Mouse (Mus musculus) myocyte (in vitro differentiated cells): Measurements from ENCODE around the gene Ssx2ip. TPM values are rescaled to one million over a fixed set of nuclear protein-coding genes. Genes with fewer than 3 reads are reported as not detected.

Experiments
- H3K27me3 ChIP-seq: one replicate; pipeline ENCODE4 v1.6.1; 2011; ENCODE audit not compliant: control insufficient read depth, insufficient read depth, insufficient read length
- H3K36me3 ChIP-seq: one replicate; pipeline ENCODE4 v1.6.1; 2011; ENCODE audit not compliant: control insufficient read depth, insufficient read depth
- H3K4me2 ChIP-seq: one replicate; pipeline ENCODE4 v1.6.1; 2011; ENCODE audit warnings: low read depth, control low read depth
- H3K4me3 ChIP-seq: one replicate; pipeline ENCODE4 v1.5.1; 2011; ENCODE audit warnings: mild to moderate bottlenecking, control low read depth, moderate library complexity
- H3K79me2 ChIP-seq: one replicate; pipeline ENCODE4 v1.6.1; 2011; ENCODE audit not compliant: control insufficient read depth, insufficient read depth
- H3ac ChIP-seq: one replicate; pipeline ENCODE4 v1.6.1; 2011; ENCODE audit not compliant: control insufficient read depth, insufficient read length
- CEBPB ChIP-seq: IDR thresholded peaks from 2 replicates; pipeline ENCODE4 v1.6.1; 2011; ENCODE audit warnings: mild to moderate bottlenecking, moderate library complexity; ENCODE audit not compliant: poor library complexity, insufficient read depth, severe bottlenecking
- E2F4 ChIP-seq: IDR thresholded peaks from one replicate; pipeline ENCODE4 v1.6.1; 2011; ENCODE audit warnings: mild to moderate bottlenecking, control low read depth, moderate library complexity; ENCODE audit not compliant: insufficient read depth
- MAX ChIP-seq: IDR thresholded peaks from one replicate; pipeline ENCODE4 v1.6.1; 2011; ENCODE audit warnings: low read depth, mild to moderate bottlenecking, control low read depth
- MYOD1 ChIP-seq, 3 experiments: IDR thresholded peaks; one replicate each; pipeline ENCODE4 v1.6.1; 2011; ENCODE audit warnings: control low read depth in 2 of 3, low read depth in 2 of 3, mild to moderate bottlenecking in 2 of 3, moderate library complexity in 1 of 3; ENCODE audit not compliant: insufficient read length in 2 of 3, control insufficient read depth in 1 of 3
- MYOG ChIP-seq, 3 experiments: IDR thresholded peaks; one replicate each; pipeline ENCODE4 v1.6.1; 2011; ENCODE audit warnings: control low read depth in 2 of 3, low read depth in 2 of 3, mild to moderate bottlenecking in 2 of 3; ENCODE audit not compliant: insufficient read length in 2 of 3, control insufficient read depth in 1 of 3, insufficient read depth in 1 of 3
- POLR2A ChIP-seq: IDR thresholded peaks from one replicate; pipeline ENCODE4 v1.6.1; 2011; ENCODE audit warnings: low read depth, mild to moderate bottlenecking, control low read depth, moderate library complexity; ENCODE audit not compliant: insufficient read length
- POLR2AphosphoS2 ChIP-seq: IDR thresholded peaks from one replicate; pipeline ENCODE4 v1.6.1; 2011; ENCODE audit warnings: low read depth, control low read depth; ENCODE audit not compliant: insufficient read length
- REST ChIP-seq: IDR thresholded peaks from one replicate; pipeline ENCODE4 v1.6.1; 2011; ENCODE audit warnings: mild to moderate bottlenecking, control low read depth, moderate library complexity; ENCODE audit not compliant: insufficient read depth, insufficient read length
- SRF ChIP-seq: IDR thresholded peaks from one replicate; pipeline ENCODE4 v1.6.1; 2011; ENCODE audit warnings: low read depth; ENCODE audit not compliant: control insufficient read depth, insufficient read length
- TCF12 ChIP-seq: IDR thresholded peaks from one replicate; pipeline ENCODE4 v1.6.1; 2011; ENCODE audit warnings: mild to moderate bottlenecking, control low read depth; ENCODE audit not compliant: poor library complexity, insufficient read depth, severe bottlenecking
- TCF3 ChIP-seq: IDR thresholded peaks from one replicate; pipeline ENCODE4 v1.6.1; 2011; ENCODE audit warnings: low read depth, control low read depth; ENCODE audit not compliant: insufficient read length
- USF1 ChIP-seq: IDR thresholded peaks from one replicate; pipeline ENCODE4 v1.6.1; 2011; ENCODE audit warnings: low read depth, mild to moderate bottlenecking, control low read depth, moderate library complexity
- polyA plus RNA-seq: library from polyadenylated mRNA; unstranded; fragments of >200 nt; fragmentation: generic; extraction: Trizol; gene quantifications from one replicate; pipeline ENCODE4 v1.2.1, GENCODE M21; 2012; ENCODE audit warnings: missing spikeins

Gene Ssx2ip
- polyA plus RNA-seq, 1 experiment, result 13.5 TPM

DNA sequence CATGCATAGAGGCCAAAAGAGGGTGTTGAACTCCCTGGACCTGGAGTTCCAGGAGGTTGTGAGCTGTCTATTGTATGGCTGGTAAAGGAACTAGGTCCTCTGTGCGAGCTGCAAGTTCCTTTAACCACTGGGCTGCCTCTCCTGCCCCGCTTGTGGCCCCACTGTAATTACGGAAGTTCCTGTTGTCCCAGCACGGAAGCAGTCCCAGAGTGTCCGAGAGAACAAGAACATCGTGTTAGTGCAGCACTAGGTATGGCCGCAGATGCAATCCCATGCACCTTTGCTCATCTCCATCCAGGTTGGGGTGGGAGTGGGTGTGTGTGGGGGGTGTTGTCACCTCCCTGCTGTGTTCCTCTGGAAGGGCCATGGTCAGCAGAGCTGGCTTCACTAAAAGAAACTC is 40.4 kb downstream of the Ssx2ip start:
- Histone ChIP-seq H3K27me3 (no peaks in the 10 kb centered on the region), H3K4me3 (no peak overlapping the region), H3ac (no peak overlapping the region), H3K36me3 (no peaks in the 10 kb centered on the region), H3K79me2 (no peaks in the 10 kb centered on the region), H3K4me2 (no peak overlapping the region)
- TF ChIP-seq REST (no peak), TCF3 (no peak), MAX (no peak), E2F4 (no peak), SRF (no peak), TCF12 (no peak), USF1 (no peak), CEBPB (no peak), POLR2A (no peak), POLR2AphosphoS2 (no peak), MYOD1 (IDR thresholded peaks at IDR 0.05; ENCODE audit: control insufficient read depth in 1 of 3, insufficient read length in 2 of 3, low read depth in 2 of 3) (no peak), MYOG (IDR thresholded peaks at IDR 0.05; ENCODE audit: control insufficient read depth in 1 of 3, insufficient read depth in 1 of 3, insufficient read length in 2 of 3, low read depth in 2 of 3) (no peak)

GRCm38 (mm10) chr3:146447156-146447555 is 42.7 kb downstream of the Ssx2ip start:
- H3K36me3 ChIP-seq, result no peaks in the 10 kb centered on the region
- H3K79me2 ChIP-seq, result no peaks in the 10 kb centered on the region
- H3K27me3 ChIP-seq, result no peaks in the 10 kb centered on the region
- H3K4me3 ChIP-seq, result no peak overlapping the region
- no peak overlapping the region for H3K4me2 ChIP-seq
- H3ac ChIP-seq, result no peak overlapping the region
- TF ChIP-seq MAX (no peak), POLR2AphosphoS2 (no peak), E2F4 (no peak), REST (no peak), TCF3 (no peak), POLR2A (no peak), SRF (no peak), MYOD1 (IDR thresholded peaks at IDR 0.05; ENCODE audit: control insufficient read depth in 1 of 3, insufficient read length in 2 of 3, low read depth in 2 of 3) (no peak), MYOG (IDR thresholded peaks at IDR 0.05; ENCODE audit: control insufficient read depth in 1 of 3, insufficient read depth in 1 of 3, insufficient read length in 2 of 3, low read depth in 2 of 3) (no peak)

DNA sequence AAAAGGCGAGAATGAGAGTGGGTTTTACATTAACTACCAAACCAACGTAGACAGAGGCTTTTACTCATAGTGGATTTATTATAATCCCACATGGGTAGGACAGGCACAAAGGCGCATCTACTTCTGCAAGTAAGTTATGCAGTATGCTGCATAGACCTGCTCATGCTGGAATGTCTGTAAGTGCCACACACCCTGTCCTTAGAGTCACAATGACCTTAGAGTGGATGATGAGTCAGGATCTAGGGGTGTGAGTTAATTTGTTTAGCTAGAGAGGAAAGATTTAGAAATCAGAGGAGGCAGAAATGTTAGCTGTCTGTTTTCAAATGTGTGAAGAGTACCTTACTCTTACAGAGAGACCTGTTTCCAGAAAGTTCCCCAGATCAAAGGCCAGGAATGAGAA is 43.2 kb downstream of the Ssx2ip start:
- no peak overlapping the region for H3ac ChIP-seq
- H3K4me3 ChIP-seq, result no peak overlapping the region
- no peaks in the 10 kb centered on the region for H3K27me3 ChIP-seq
- H3K36me3 ChIP-seq, result no peaks in the 10 kb centered on the region
- no peak for TF ChIP-seq E2F4
- H3K79me2 ChIP-seq, result no peaks in the 10 kb centered on the region
- no peak overlapping the region for H3K4me2 ChIP-seq

- no peaks in the 10 kb centered on the region for H3K36me3 ChIP-seq
- no peak overlapping the region for H3ac ChIP-seq
- no peaks in the 10 kb centered on the region for H3K79me2 ChIP-seq
- no peak overlapping the region for H3K4me2 ChIP-seq
- no peak for TF ChIP-seq E2F4
- no peaks in the 10 kb centered on the region for H3K27me3 ChIP-seq
- no peak overlapping the region for H3K4me3 ChIP-seq
These were observed 43.9 kb downstream of the Ssx2ip start for GRCm38 (mm10) chr3:146448372-146448771.

DNA sequence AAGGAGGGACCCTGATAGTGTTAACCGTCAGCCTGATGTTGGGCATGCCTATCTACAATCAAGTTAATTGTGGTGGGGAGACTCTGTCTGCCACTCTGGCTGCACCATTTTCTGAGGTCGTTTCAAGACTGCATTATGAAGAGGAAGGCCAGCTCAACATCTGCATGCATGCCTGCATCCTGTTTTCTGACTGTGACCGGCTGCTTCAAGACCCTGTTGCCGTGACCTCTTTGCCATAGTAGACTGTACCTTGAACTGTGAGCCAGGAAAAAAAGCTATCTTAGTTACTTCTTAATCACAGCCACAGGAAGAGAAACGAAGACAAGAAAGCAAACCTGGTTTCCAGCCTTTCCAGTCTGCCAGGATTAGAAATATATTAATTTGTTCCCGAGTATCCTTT is 44.5 kb downstream of the Ssx2ip start:
- Histone ChIP-seq H3K36me3 (no peaks in the 10 kb centered on the region), H3K4me3 (no peak overlapping the region), H3K79me2 (no peaks in the 10 kb centered on the region), H3ac (no peak overlapping the region), H3K4me2 (no peak overlapping the region), H3K27me3 (no peaks in the 10 kb centered on the region)
- no peak for TF ChIP-seq MYOD1 (IDR thresholded peaks at IDR 0.05; ENCODE audit: control insufficient read depth in 1 of 3, insufficient read length in 2 of 3, low read depth in 2 of 3)
- TF ChIP-seq E2F4, result no peak
- no peak for TF ChIP-seq SRF
- TF ChIP-seq MYOG (IDR thresholded peaks at IDR 0.05; ENCODE audit: control insufficient read depth in 1 of 3, insufficient read depth in 1 of 3, insufficient read length in 2 of 3, low read depth in 2 of 3), result no peak
- TF ChIP-seq POLR2AphosphoS2, result no peak
- TF ChIP-seq USF1, result no peak
- TF ChIP-seq REST, result no peak
- no peak for TF ChIP-seq CEBPB
- TF ChIP-seq MAX, result no peak
- TF ChIP-seq TCF3, result no peak
- TF ChIP-seq TCF12, result no peak
- no peak for TF ChIP-seq POLR2A

- TF ChIP-seq POLR2A (no peak), SRF (no peak), POLR2AphosphoS2 (no peak), REST (no peak), USF1 (no peak), MAX (no peak), TCF12 (no peak), MYOG (IDR thresholded peaks at IDR 0.05; ENCODE audit: control insufficient read depth in 1 of 3, insufficient read depth in 1 of 3, insufficient read length in 2 of 3, low read depth in 2 of 3) (no peak), E2F4 (no peak), TCF3 (no peak), MYOD1 (IDR thresholded peaks at IDR 0.05; ENCODE audit: control insufficient read depth in 1 of 3, insufficient read length in 2 of 3, low read depth in 2 of 3) (no peak), CEBPB (no peak)
- no peaks in the 10 kb centered on the region for H3K36me3 ChIP-seq
- no peak within 1 kb of the TSS for H3ac ChIP-seq
- peak within 1 kb of the TSS; percentile 59 for H3K4me3 ChIP-seq
- H3K79me2 ChIP-seq, result no peaks in the 10 kb centered on the region
- peak within 1 kb of the TSS; percentile 99 for H3K4me2 ChIP-seq
- H3K27me3 ChIP-seq, result no peaks in the 10 kb centered on the region
These were observed 45.4 kb downstream of the Ssx2ip start, which contains the start of gene Ctbs for GRCm38 (mm10) chr3:146449745-146450250. Gene Ctbs (plus strand): TSS chr3:146449795.
